Mouse (Mus musculus) layer of hippocampus, adult 11-12 months (tissue): ENCODE results near the gene Lpin1.
A peak's percentile ranks its signal among the peaks of the same experiment; 100 is the strongest.

Experiments used
- DNase-seq: peaks from one replicate; pipeline ENCODE4 v3.0.0; 2022; ENCODE audit warnings: low spot score

Gene Lpin1

GRCm38 (mm10) chr12:16570371-16571060 lies 40.2 kb downstream of the Lpin1 start:
- no peak for DNase-seq

DNA sequence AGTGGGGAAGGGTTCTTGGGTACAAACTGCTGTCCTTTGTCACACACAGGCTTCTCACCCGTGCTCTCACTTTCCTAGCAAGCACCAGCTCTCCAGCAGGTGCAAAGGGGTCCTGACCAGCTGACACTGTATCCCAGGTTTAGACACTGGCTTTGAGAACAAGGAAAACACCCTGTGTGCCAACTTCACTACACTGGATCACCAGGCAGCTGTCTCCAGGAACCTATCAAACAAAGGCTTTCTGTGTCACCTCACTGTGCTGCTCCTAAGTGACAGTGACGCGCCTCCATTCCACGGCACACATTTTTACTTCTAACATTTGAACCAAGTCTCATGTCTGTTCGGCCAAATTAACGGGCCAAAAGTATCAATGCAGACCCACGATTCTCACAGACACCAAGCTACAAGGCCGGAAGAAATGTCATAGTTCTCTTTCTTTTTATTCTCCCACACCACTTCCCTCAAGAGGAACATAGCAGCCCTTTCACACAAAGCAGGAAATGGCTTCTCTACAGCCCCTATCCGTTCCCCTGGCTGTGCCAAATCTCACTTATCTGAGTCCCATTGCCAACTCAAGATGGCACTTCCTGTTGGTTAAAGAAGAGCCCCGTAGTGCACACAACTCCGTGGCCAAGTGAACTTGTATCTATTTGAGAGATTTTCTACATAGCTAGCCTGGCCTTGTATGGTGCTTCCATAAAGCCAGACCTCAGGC lies 41.7 kb downstream of the Lpin1 start:
- no peak for DNase-seq

DNA sequence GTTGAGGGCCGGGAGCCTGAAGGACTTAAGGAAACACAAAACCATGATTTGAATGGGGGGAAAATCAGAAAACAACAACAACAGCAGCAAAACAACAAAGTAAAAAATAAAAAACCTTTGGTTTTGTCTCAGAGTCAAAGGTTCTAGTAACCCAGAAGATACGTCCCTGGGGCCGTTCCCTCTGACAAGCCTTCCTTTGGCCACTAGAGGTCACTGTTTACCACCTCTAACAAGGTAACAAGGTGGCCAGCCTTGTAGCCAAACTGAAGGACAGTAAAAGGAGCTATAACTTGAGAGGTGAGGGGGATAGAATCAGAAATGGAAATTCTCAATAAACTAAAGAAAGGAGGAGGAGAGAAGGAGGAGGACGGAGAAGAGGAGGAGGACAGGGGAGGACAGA lies 42.3 kb downstream of the Lpin1 start:
- DNase-seq, result peak; percentile 68

GRCm38 (mm10) chr12:16568090-16568489 lies 42.7 kb downstream of the Lpin1 start:
- DNase-seq, result no peak

DNA sequence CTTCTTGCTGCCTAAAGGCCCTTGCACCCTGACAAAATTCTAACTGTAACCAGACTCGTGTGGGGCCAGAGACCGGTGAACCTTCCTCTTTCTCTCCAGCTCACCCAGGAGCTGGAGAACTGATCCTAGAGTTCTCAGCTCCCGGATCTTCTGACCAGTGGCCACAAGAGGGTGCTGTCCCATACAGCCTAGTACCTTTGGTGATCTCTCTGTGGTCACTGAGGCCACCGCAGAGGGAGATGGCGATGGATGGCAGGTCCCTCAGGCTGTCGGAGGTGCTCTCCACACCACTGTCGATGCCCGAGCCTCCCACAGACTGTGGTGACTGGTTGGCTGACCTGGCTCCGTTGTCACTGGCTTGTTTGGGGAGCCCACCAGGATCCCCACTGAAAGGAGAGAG lies 47.3 kb downstream of the Lpin1 start:
- no peak for DNase-seq

DNA sequence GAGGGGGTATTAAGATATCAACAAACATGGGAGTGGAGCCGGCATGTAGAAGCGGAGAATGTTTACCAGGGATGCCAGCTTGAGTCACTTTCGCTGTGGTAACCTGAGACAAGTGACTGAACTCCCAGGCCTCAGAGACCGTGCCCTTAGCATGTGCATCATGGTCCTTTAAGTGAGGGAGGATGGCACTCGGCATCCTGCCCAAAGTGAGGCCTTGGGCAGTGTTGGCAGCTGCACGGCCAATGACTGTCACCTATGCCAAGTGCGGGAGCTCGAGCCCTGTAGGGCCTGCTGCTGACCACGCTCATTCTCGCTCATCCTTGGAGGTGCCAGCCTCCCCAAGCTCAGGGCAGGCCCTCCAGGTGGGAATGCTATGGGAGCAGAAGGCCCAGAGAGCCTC lies 48.1 kb downstream of the Lpin1 start:
- DNase-seq, result no peak

DNA sequence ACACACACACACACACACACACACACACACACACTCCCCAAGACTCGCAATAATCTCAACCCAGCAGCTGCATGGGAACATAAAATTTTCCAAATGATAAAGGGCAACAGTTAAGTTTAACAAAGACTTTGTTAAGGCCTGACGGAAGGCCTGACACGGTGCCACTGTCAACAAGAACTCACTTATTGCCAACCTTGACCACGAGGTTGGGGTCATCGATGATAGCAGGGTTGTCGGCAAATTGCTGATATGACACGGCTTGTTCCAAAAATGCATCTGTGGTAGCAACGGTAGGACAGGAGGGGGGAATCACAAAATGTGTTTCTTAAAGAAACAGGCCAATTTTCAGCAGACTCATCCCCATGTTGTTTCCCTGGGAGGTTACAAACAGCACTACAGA lies 48.6 kb downstream of the Lpin1 start:
- DNase-seq, result no peak

- no peak for DNase-seq
These were observed 53.5 kb downstream of the Lpin1 start for GRCm38 (mm10) chr12:16557271-16557670.

DNA sequence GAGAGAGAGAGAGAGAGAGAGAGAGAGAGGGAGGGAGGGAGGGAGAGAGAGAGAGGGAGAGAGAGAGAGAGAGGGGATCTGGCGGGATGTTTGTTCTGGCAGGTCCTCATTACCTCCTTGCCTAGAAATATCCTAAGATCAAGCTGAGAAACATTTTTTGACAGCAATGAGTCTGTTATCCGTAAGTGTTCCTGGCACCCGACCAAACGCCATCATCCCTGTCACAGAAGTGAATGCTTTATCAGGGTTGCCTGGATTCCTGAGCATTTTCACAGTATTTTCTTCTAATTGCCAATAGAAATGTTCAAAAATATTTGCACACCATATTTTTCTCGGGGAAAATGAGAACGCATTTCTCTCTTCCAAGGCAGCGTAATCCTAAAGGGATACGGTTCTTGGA lies 56.6 kb downstream of the Lpin1 start:
- peak; percentile 44 for DNase-seq

GRCm38 (mm10) chr12:16552108-16552771 lies 58.5 kb downstream of the Lpin1 start:
- DNase-seq, result no peak

- DNase-seq, result peak; percentile 61
These were observed 59.7 kb downstream of the Lpin1 start for GRCm38 (mm10) chr12:16550983-16551454.

DNA sequence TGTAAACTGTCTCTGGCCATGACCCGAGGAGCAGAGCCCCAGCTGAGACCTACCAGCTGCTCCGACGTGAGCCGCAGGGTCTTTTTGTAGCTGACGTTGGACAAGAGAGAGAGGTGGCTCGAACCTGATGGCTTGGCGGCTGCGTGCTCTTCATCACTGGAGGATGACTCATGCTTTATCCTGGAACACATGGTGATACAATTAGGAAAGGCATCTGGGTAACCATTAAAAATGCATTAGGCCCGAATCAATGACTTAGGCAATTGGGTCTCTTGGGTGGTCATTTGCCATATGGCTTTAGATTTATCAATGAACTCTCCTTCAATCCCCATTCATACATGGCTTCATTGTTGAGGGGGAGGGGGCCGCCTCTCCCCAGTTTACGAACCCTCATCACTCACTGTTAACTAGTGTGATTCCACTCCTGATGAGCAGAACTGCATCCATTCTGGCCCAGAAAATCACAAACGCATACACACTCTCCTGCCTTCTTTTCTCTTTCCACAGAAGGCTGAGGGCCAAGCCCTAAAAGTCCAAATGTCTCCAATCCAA lies 61.9 kb downstream of the Lpin1 start:
- no peak for DNase-seq

DNA sequence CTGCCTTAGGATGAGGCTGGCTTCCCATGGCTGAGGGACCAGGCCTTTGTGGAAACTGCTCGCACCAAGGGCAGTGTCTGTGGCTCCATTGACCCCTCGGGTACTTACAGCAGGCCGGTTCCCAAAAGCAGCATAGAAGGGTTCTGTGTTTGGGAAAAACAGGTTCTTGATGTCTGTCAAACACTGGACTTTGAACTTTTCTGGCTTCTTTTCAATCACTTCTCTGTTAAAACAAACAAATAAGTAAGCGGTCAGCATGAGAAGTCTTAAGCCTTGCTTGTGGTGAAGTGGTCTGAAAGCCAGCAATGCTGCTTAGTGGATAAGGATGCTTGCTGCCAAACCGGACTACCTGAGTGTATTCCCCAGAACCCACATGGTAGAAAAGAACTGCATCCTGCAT lies 69.2 kb downstream of the Lpin1 start:
- no peak for DNase-seq

GRCm38 (mm10) chr12:16540712-16541111 lies 70.1 kb downstream of the Lpin1 start:
- no peak for DNase-seq

DNA sequence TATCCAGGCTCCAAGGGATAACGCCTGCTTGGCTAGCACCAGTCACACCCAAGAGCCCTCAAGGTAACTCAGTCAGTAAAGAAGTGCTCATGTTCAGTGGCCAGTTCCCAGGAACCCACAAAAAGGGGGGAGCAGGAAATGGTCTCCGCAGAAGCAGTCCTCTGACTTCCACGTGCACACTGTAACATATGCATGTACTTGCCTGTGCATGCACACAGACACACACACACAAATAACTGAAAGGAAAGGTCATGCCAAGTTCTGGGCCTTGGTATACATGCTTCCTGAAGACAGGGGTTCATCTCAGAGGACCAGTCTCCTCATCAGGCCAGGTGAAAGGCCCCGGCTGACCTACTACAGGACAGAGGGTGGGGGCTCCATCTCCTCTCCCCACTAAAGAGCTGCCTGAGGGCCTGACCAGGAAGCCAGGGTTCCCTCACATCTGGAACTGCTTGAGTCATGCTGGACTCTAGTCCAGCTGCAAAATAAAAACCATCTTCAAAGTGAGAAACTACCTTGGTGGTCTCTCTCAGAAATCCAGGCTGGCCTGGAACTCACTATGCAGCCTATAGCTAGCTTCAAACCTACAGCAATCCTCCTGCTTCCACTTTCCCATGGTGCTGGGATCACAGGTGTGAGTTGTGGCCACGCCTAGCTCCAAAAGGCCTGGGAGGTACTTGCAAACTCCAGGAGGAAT lies 70.7 kb downstream of the Lpin1 start:
- no peak for DNase-seq

GRCm38 (mm10) chr12:16533331-16533828 lies 77.4 kb downstream of the Lpin1 start:
- peak; percentile 89 for DNase-seq

- DNase-seq, result no peak
These were observed 77.9 kb downstream of the Lpin1 start for GRCm38 (mm10) chr12:16532860-16533230.

- DNase-seq, result peak; percentile 33
These were observed 78.6 kb downstream of the Lpin1 start for GRCm38 (mm10) chr12:16531956-16532859.

GRCm38 (mm10) chr12:16528650-16529049 lies 82.1 kb downstream of the Lpin1 start:
- DNase-seq, result no peak

- no peak for DNase-seq
These were observed 82.8 kb downstream of the Lpin1 start for GRCm38 (mm10) chr12:16527941-16528340.

DNA sequence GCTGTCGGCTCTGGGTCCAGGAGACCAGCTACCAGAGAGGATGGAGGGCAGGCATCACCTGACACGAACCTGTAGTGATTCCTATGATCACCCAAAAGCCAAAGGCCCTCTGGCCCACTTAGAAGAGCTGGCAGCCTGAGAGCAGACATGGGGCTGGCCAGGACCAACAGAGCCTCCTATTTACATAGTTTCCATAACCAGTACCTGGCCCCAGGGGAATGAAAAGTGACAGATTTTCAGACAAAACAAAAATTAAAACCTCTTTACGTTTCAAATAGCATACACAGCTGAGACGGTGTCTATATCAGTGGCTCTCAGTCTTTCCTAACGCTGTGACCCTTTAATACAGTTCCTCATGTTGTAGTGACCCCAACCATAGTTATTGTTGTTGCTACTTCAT lies 83.9 kb downstream of the Lpin1 start:
- no peak for DNase-seq
